Mouse (Mus musculus) liver, embryonic 16.5 days (tissue): Measurements from ENCODE around the gene Vwa8. TPM values are rescaled to one million over a fixed set of nuclear protein-coding genes. Genes with fewer than 3 reads are reported as not detected.

Experiments used
- ATAC-seq: fragments of 200-750 bp; cut with Nextera tagmentation; 2 replicates; pipeline ENCODE4 v1.8.0; 2017; ENCODE audit warnings: low read depth, mild to moderate bottlenecking, moderate number of reproducible peaks, moderate library complexity
- H3K27ac ChIP-seq: fragments of 300-500 bp; sonication (generic); 2 replicates; pipeline ENCODE4 v1.5.1; 2014; ENCODE audit warnings: mild to moderate bottlenecking, low read length
- H3K27me3 ChIP-seq: fragments of 300-500 bp; sonication (generic); 2 replicates; pipeline ENCODE4 v1.6.1; 2014; ENCODE audit warnings: low read depth, low read length, mixed read lengths; ENCODE audit not compliant: control insufficient read depth, insufficient read depth
- H3K36me3 ChIP-seq: fragments of 300-500 bp; sonication (generic); 2 replicates; pipeline ENCODE4 v1.6.1; 2014; ENCODE audit warnings: mild to moderate bottlenecking; ENCODE audit not compliant: control insufficient read depth, insufficient read depth
- H3K4me1 ChIP-seq: fragments of 300-500 bp; sonication (generic); 2 replicates; pipeline ENCODE4 v1.6.1; 2014; ENCODE audit warnings: low read depth, low read length, mixed read lengths; ENCODE audit not compliant: control insufficient read depth
- H3K4me2 ChIP-seq: fragments of 300-500 bp; sonication (generic); 2 replicates; pipeline ENCODE4 v1.6.1; 2014; ENCODE audit warnings: low read depth, low read length, mixed read lengths
- H3K4me3 ChIP-seq: fragments of 300-500 bp; sonication (generic); 2 replicates; pipeline ENCODE4 v1.5.1; 2014; ENCODE audit warnings: low read depth, mild to moderate bottlenecking, low read length
- H3K9ac ChIP-seq: fragments of 300-500 bp; sonication (generic); 2 replicates; pipeline ENCODE4 v1.6.1; 2014; ENCODE audit warnings: low read depth, low read length
- H3K9me3 ChIP-seq: fragments of 300-500 bp; sonication (generic); replicated peaks from 2 replicates; pipeline ENCODE4 v1.6.1; 2016; ENCODE audit warnings: low read length; ENCODE audit not compliant: control insufficient read depth
- WGBS: fragments of 180-500 bp; shearing (Covaris S2); extraction: QIAGEN DNeasy Blood & Tissue Kit; methylation state at CpG from one replicate; pipeline ENCODE4 v1.1.7; 2014; ENCODE audit not compliant: insufficient replicate concordance; 5-methylcytosine and 5-hydroxymethylcytosine counted together
- polyA plus RNA-seq: library from polyadenylated mRNA; unstranded; fragments of >200 nt; fragmentation: Nextera tagmentation; extraction: Ambion mirVana; gene quantifications from 2 replicates; pipeline ENCODE4 v1.2.1, GENCODE M21; 2015

Vwa8 gene
- polyA plus RNA-seq, 1 experiment from 2014 or later, result 9.5 TPM

- Histone ChIP-seq H3K9me3 (no peaks in the 10 kb centered on the region), H3K4me3 (no peak overlapping the region), H3K9ac (no peak overlapping the region), H3K27me3 (no peaks in the 10 kb centered on the region), H3K4me1 (no peaks in the 10 kb centered on the region), H3K27ac (no peak overlapping the region), H3K36me3 (no peaks in the 10 kb centered on the region), H3K4me2 (no peak overlapping the region)
- WGBS, result 60% methylated on average over 3 of the region's 3 CpGs
- no peak for ATAC-seq
These were observed 181.9 kb downstream of the Vwa8 start for GRCm38 (mm10) chr14:79030715-79031114.

GRCm38 (mm10) chr14:79031230-79031740 is 182.4 kb downstream of the Vwa8 start:
- 70% methylated on average over 8 of the region's 8 CpGs for WGBS
- no peaks in the 10 kb centered on the region for H3K9me3 ChIP-seq
- no peaks in the 10 kb centered on the region for H3K36me3 ChIP-seq
- no peaks in the 10 kb centered on the region for H3K27me3 ChIP-seq
- H3K4me1 ChIP-seq, result no peaks in the 10 kb centered on the region
- no peak overlapping the region for H3K4me3 ChIP-seq
- H3K4me2 ChIP-seq, result no peak overlapping the region
- no peak for ATAC-seq
- H3K27ac ChIP-seq, result no peak overlapping the region
- no peak overlapping the region for H3K9ac ChIP-seq

GRCm38 (mm10) chr14:79033396-79033795 is 184.5 kb downstream of the Vwa8 start:
- Histone ChIP-seq H3K4me1 (no peaks in the 10 kb centered on the region), H3K9me3 (no peaks in the 10 kb centered on the region), H3K36me3 (no peaks in the 10 kb centered on the region), H3K9ac (no peak overlapping the region), H3K4me2 (no peak overlapping the region), H3K4me3 (no peak overlapping the region), H3K27me3 (no peaks in the 10 kb centered on the region), H3K27ac (no peak overlapping the region)
- WGBS, result 57% methylated on average over 6 of the region's 6 CpGs
- no peak for ATAC-seq

GRCm38 (mm10) chr14:79034511-79034913 is 185.7 kb downstream of the Vwa8 start:
- Histone ChIP-seq H3K4me3 (no peak overlapping the region), H3K4me1 (no peaks in the 10 kb centered on the region), H3K27me3 (no peaks in the 10 kb centered on the region), H3K9me3 (no peaks in the 10 kb centered on the region), H3K9ac (no peak overlapping the region), H3K27ac (no peak overlapping the region), H3K4me2 (no peak overlapping the region), H3K36me3 (no peaks in the 10 kb centered on the region)
- 0 out of 2 replicates have a peak, but pooled peaks have one; percentile 13 for ATAC-seq
- 45% methylated on average over 9 of the region's 9 CpGs for WGBS

- no peak overlapping the region for H3K9ac ChIP-seq
- WGBS, result 80% methylated on average over 9 of the region's 9 CpGs
- ATAC-seq, result no peak
- no peaks in the 10 kb centered on the region for H3K36me3 ChIP-seq
- no peak overlapping the region for H3K27ac ChIP-seq
- H3K4me1 ChIP-seq, result no peaks in the 10 kb centered on the region
- no peaks in the 10 kb centered on the region for H3K27me3 ChIP-seq
- no peak overlapping the region for H3K4me2 ChIP-seq
- H3K9me3 ChIP-seq, result no peaks in the 10 kb centered on the region
- H3K4me3 ChIP-seq, result no peak overlapping the region
These were observed 186.7 kb downstream of the Vwa8 start for GRCm38 (mm10) chr14:79035575-79035974.

GRCm38 (mm10) chr14:79047186-79047585 is 198.3 kb downstream of the Vwa8 start:
- H3K27ac ChIP-seq, result no peak overlapping the region
- H3K36me3 ChIP-seq, result no peaks in the 10 kb centered on the region
- H3K4me1 ChIP-seq, result no peaks in the 10 kb centered on the region
- WGBS, result 48% methylated on average over 2 of the region's 2 CpGs
- no peak overlapping the region for H3K9ac ChIP-seq
- H3K27me3 ChIP-seq, result no peaks in the 10 kb centered on the region
- no peaks in the 10 kb centered on the region for H3K9me3 ChIP-seq
- no peak for ATAC-seq
- no peak overlapping the region for H3K4me2 ChIP-seq
- no peak overlapping the region for H3K4me3 ChIP-seq

- Histone ChIP-seq H3K9ac (no peak overlapping the region), H3K9me3 (no peaks in the 10 kb centered on the region), H3K4me2 (no peak overlapping the region), H3K27ac (no peak overlapping the region), H3K27me3 (no peaks in the 10 kb centered on the region), H3K36me3 (no peaks in the 10 kb centered on the region), H3K4me3 (no peak overlapping the region), H3K4me1 (no peaks in the 10 kb centered on the region)
- WGBS, result 56% methylated on average over 6 of the region's 6 CpGs
- no peak for ATAC-seq
These were observed 199.1 kb downstream of the Vwa8 start for GRCm38 (mm10) chr14:79047956-79048355.

- Histone ChIP-seq H3K4me1 (no peaks in the 10 kb centered on the region), H3K9me3 (no peaks in the 10 kb centered on the region), H3K4me2 (no peak overlapping the region), H3K27ac (no peak overlapping the region), H3K36me3 (no peaks in the 10 kb centered on the region), H3K27me3 (no peaks in the 10 kb centered on the region), H3K4me3 (no peak overlapping the region), H3K9ac (no peak overlapping the region)
- WGBS, result 75% methylated on average over 11 of the region's 11 CpGs
- no peak for ATAC-seq
These were observed 200.7 kb downstream of the Vwa8 start for GRCm38 (mm10) chr14:79049544-79049943.

- no peak overlapping the region for H3K4me3 ChIP-seq
- WGBS, result 80% methylated on average over 3 of the region's 3 CpGs
- H3K27ac ChIP-seq, result no peak overlapping the region
- no peak overlapping the region for H3K9ac ChIP-seq
- H3K9me3 ChIP-seq, result no peaks in the 10 kb centered on the region
- ATAC-seq, result no peak
- no peaks in the 10 kb centered on the region; the same call in 1 of the 2 replicates for H3K36me3 ChIP-seq
- no peaks in the 10 kb centered on the region for H3K27me3 ChIP-seq
- H3K4me2 ChIP-seq, result no peak overlapping the region
- no peaks in the 10 kb centered on the region for H3K4me1 ChIP-seq
These were observed 216.8 kb downstream of the Vwa8 start for GRCm38 (mm10) chr14:79065636-79066035.
